Mouse (Mus musculus) C2C12 (cell line): ENCODE data around the gene Nupr1. TPM values are rescaled to one million over a fixed set of nuclear protein-coding genes. Genes with fewer than 3 reads are reported as not detected.

ENCODE experiments used
- H3K27me3 ChIP-seq: one replicate; pipeline ENCODE4 v1.6.1; 2011; ENCODE audit not compliant: control insufficient read depth, insufficient read depth, insufficient read length
- H3K36me3 ChIP-seq: one replicate; pipeline ENCODE4 v1.6.1; 2011; ENCODE audit not compliant: control insufficient read depth, insufficient read depth
- H3K4me3 ChIP-seq: one replicate; pipeline ENCODE4 v1.5.1; 2011; ENCODE audit warnings: mild to moderate bottlenecking, control low read depth; ENCODE audit not compliant: poor library complexity, insufficient read depth, severe bottlenecking
- H3K79me2 ChIP-seq: one replicate; pipeline ENCODE4 v1.6.1; 2011; ENCODE audit not compliant: control insufficient read depth, insufficient read depth
- H3K79me3 ChIP-seq: one replicate; pipeline ENCODE4 v1.6.1; 2011; ENCODE audit warnings: low read depth, control low read depth
- H3ac ChIP-seq: one replicate; pipeline ENCODE3; 2011; ENCODE audit warnings: low read depth; ENCODE audit not compliant: control insufficient read depth, insufficient read length
- CEBPB ChIP-seq: IDR thresholded peaks from one replicate; pipeline ENCODE4 v1.6.1; 2011; ENCODE audit warnings: low read depth, mild to moderate bottlenecking, control low read depth, moderate library complexity
- CTCF ChIP-seq: IDR thresholded peaks from one replicate; pipeline ENCODE4 v1.5.1; 2011; ENCODE audit not compliant: control insufficient read depth, insufficient read depth, insufficient read length
- FOSL1 ChIP-seq: IDR thresholded peaks from one replicate; pipeline ENCODE4 v1.8.0; 2011; ENCODE audit warnings: mild to moderate bottlenecking, low read length; ENCODE audit not compliant: poor library complexity, insufficient read depth, severe bottlenecking
- MAX ChIP-seq: IDR thresholded peaks from one replicate; pipeline ENCODE4 v1.6.1; 2011; ENCODE audit warnings: mild to moderate bottlenecking, control low read depth
- MYOD1 ChIP-seq: IDR thresholded peaks from one replicate; pipeline ENCODE4 v1.6.1; 2011; ENCODE audit warnings: low read depth; ENCODE audit not compliant: control insufficient read depth, insufficient read length
- MYOG ChIP-seq: IDR thresholded peaks from one replicate; pipeline ENCODE4 v1.6.1; 2011; ENCODE audit not compliant: control insufficient read depth, insufficient read length; ENCODE audit errors: extremely low read depth
- USF1 ChIP-seq: IDR thresholded peaks from one replicate; pipeline ENCODE4 v1.6.1; 2011; ENCODE audit warnings: low read depth, mild to moderate bottlenecking, control low read depth, moderate library complexity
- microRNA-seq: library from miRNA; unstranded; fragments of <30 nt; microRNA quantifications from one replicate; pipeline ENCODE4, GENCODE M21; 2019; ENCODE audit warnings: borderline microRNAs expressed
- polyA plus RNA-seq: library from polyadenylated mRNA; unstranded; fragments of >200 nt; fragmentation: generic; extraction: Trizol; gene quantifications from one replicate; pipeline ENCODE4 v1.2.1, GENCODE M21; 2012; ENCODE audit warnings: missing spikeins

The Nupr1 gene
- polyA plus RNA-seq, 1 experiment, result 49.9 TPM

DNA sequence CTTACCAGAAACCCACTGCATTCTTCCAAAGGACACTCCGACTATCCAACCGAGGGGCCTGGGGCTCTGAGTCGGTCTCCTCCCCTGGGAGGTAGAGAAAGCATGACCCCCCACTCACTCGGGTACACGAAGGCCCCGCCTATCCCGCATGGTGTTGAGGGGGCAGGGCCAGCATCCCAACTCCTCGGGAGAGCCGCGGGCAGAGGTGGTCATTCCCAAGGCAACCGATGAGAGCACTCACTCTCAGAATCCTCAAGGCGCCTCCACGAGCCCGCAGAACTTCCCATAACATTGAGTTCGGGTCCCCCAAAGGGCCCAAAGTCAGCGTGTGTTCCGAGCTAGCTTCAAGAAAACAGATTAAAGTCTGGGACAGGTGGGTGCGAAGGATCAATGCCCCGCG is 47.9 kb downstream of the Nupr1 start:
- no peak overlapping the region for H3ac ChIP-seq
- H3K79me2 ChIP-seq, result no peaks in the 10 kb centered on the region
- H3K79me3 ChIP-seq, result no peaks in the 10 kb centered on the region
- TF ChIP-seq MYOG (no peak), MYOD1 (no peak), FOSL1 (no peak), CEBPB (no peak), MAX (no peak)
- H3K27me3 ChIP-seq, result no peaks in the 10 kb centered on the region
- H3K4me3 ChIP-seq, result no peak overlapping the region
- no peaks in the 10 kb centered on the region for H3K36me3 ChIP-seq

DNA sequence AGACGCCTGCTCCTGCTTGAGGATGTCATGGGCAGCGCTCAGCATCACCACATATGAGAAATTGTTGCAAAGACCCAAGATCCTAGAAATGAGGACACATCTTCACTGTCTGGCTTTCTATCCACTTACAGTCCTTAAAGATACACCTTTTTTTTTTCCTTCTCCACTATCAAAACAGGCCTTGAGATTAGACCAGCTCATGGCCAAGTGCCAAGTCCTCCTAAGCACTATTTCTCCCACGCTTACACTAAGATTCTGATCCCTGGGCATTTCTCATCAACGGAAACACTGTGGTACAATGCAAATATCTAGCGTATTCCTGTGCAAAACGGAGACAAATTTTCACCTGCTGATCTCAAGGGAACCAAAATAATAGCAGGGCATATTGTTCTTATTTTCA is 49.0 kb downstream of the Nupr1 start:
- H3K79me2 ChIP-seq, result no peaks in the 10 kb centered on the region
- H3K79me3 ChIP-seq, result no peaks in the 10 kb centered on the region
- H3ac ChIP-seq, result no peak overlapping the region
- no peak overlapping the region for H3K4me3 ChIP-seq
- no peak for TF ChIP-seq MAX
- no peak for TF ChIP-seq CEBPB
- no peak for TF ChIP-seq MYOD1
- no peak for TF ChIP-seq CTCF
- no peak for TF ChIP-seq USF1
- no peak for TF ChIP-seq MYOG
- no peak for TF ChIP-seq FOSL1
- no peaks in the 10 kb centered on the region for H3K36me3 ChIP-seq
- no peaks in the 10 kb centered on the region for H3K27me3 ChIP-seq

DNA sequence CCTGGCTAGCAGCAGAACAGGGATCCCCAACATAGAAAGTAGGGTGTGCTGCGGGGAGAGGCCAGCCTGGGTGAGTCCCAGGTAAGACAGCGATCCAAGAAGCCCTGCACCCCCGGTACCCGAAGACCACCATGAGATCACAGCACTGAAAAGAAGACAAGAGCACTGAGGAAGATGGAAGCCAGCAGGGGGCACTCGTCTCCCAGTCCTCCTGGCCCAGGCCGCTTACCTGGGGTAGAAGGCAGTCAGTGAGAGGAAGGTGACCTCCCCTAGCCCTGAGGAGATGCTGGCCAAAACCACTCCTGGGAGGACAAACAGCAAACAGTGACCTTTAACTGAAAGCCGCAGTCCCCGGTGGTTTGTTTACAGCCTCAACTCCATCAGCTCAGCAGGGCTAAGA is 51.5 kb downstream of the Nupr1 start:
- Histone ChIP-seq H3ac (no peak overlapping the region), H3K36me3 (no peaks in the 10 kb centered on the region), H3K4me3 (no peak overlapping the region), H3K79me2 (no peaks in the 10 kb centered on the region), H3K27me3 (no peaks in the 10 kb centered on the region), H3K79me3 (no peaks in the 10 kb centered on the region)
- TF ChIP-seq CTCF (peak; percentile 44), MAX (no peak), CEBPB (no peak), MYOD1 (no peak), FOSL1 (no peak)

DNA sequence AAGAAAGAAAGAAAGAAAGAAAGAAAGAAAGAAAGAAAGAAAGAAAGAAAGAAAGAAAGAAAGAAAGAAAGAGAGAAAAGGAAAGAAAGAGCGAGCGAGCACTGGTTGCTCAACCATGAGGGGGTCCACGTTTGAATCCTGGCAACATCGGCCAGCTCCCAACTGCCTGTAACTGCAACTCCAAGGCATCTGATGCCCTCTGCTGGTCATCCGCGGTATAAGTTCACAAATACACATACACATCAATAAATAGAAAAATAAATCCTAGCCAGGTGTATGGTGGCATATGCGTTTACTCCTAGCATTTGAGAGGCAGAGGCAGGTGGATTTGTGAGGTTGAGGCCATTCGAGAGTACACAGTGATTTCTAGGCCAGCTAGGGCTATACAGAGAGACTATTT is 53.7 kb downstream of the Nupr1 start:
- Histone ChIP-seq H3K79me2 (no peaks in the 10 kb centered on the region), H3K36me3 (no peaks in the 10 kb centered on the region), H3K4me3 (no peak overlapping the region), H3K27me3 (no peaks in the 10 kb centered on the region), H3K79me3 (no peaks in the 10 kb centered on the region), H3ac (no peak overlapping the region)
- TF ChIP-seq CTCF, result no peak
- no peak for TF ChIP-seq USF1
- no peak for TF ChIP-seq MYOD1
- TF ChIP-seq CEBPB, result peak; percentile 8

Small RNA genes lying within 50 kb of the gene (microRNA-seq; reads per million reads assigned to microRNA genes)
- gene Mir7059, result 0.16 reads per million

Other genes with a start within 250 kb of the Nupr1 start
- gene Nfatc2ip, start 234.1 kb downstream of the Nupr1 start, polyA plus RNA-seq, result 6.2 TPM
- gene Cd19, start 216.0 kb downstream of the Nupr1 start, polyA plus RNA-seq, result not detected
- gene Rabep2, start 202.1 kb downstream of the Nupr1 start, polyA plus RNA-seq, result 17.5 TPM
- 2.2 TPM for gene Atp2a1, start 167.8 kb downstream of the Nupr1 start, polyA plus RNA-seq
- 36.9 TPM for gene Sh2b1, start 155.4 kb downstream of the Nupr1 start, polyA plus RNA-seq
- gene Tufm, start 143.5 kb downstream of the Nupr1 start, polyA plus RNA-seq, result 200 TPM
- 73.0 TPM for gene Atxn2l, start 127.4 kb downstream of the Nupr1 start, polyA plus RNA-seq
- 228 TPM for gene Eif3c, start 64.5 kb downstream of the Nupr1 start, polyA plus RNA-seq
- 2.0 TPM for gene Apobr, start 45.9 kb downstream of the Nupr1 start, polyA plus RNA-seq
- 4.5 TPM for gene Cln3, start 45.0 kb downstream of the Nupr1 start, polyA plus RNA-seq
- not detected for gene Il27, start 35.9 kb downstream of the Nupr1 start, polyA plus RNA-seq
- 39.3 TPM for gene Sgf29, start 18.4 kb upstream of the Nupr1 start, polyA plus RNA-seq
- gene Sult1a1, start 45.6 kb upstream of the Nupr1 start, polyA plus RNA-seq, result 0.07 TPM
- 116 TPM for gene Bola2, start 64.5 kb upstream of the Nupr1 start, polyA plus RNA-seq
- gene Slx1b, start 64.9 kb upstream of the Nupr1 start, polyA plus RNA-seq, result 5.4 TPM
- 1.9 TPM for gene Coro1a, start 76.9 kb upstream of the Nupr1 start, polyA plus RNA-seq
- gene Mapk3, start 128.7 kb upstream of the Nupr1 start, polyA plus RNA-seq, result 168 TPM
- gene Gdpd3, start 135.5 kb upstream of the Nupr1 start, polyA plus RNA-seq, result 1.7 TPM
- 16.6 TPM for gene Ypel3, start 146.1 kb upstream of the Nupr1 start, polyA plus RNA-seq
- gene Tbx6, start 150.6 kb upstream of the Nupr1 start, polyA plus RNA-seq, result 0.01 TPM
- gene Ppp4c, start 161.6 kb upstream of the Nupr1 start, polyA plus RNA-seq, result 189 TPM
- gene Fam57b, start 166.8 kb upstream of the Nupr1 start, polyA plus RNA-seq, result 0.08 TPM
- not detected for gene 4930451I11Rik, start 200.8 kb upstream of the Nupr1 start, polyA plus RNA-seq
- not detected for gene Doc2a, start 216.6 kb upstream of the Nupr1 start, polyA plus RNA-seq
- 53.9 TPM for gene Hirip3, start 231.1 kb upstream of the Nupr1 start, polyA plus RNA-seq
- 105 TPM for gene Ino80e, start 231.5 kb upstream of the Nupr1 start, polyA plus RNA-seq